Mouse (Mus musculus): ENCODE data around the gene Ssna1.

DNA sequence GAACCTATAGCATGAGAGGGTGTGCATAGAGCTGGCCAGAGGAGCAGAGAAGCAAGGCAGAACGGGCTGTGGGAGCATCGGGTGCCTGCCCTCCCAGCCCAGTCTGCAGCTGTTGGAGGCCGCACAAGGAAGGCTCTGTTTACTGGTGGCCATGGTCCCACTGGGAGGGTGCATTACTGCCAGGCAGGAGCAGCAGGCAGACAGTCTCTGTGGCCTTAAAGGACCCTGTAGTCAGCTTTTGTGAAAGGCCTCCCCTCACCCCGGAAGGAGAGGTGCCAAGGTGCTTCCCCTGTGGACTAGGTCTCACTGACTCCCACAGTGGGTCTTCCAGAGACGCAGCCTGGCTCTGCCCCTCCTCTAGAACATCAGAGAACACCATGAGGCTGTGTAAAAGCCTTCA is 45.4 kb downstream of the Ssna1 start:
- TF ChIP-seq CTCF (IDR thresholded peaks at IDR 0.05; ENCODE audit: extremely low read depth, insufficient read depth, insufficient read length, insufficient replicate concordance), result no peak
- no peak for TF ChIP-seq POLR2A (IDR thresholded peaks at IDR 0.05; ENCODE audit: low read depth, low read length)
